Mouse (Mus musculus): ENCODE data around the gene Myl6.

- TF ChIP-seq CTCF (IDR thresholded peaks at IDR 0.05; ENCODE audit: low read depth, low read length): no peak
- TF ChIP-seq GATA1 (IDR thresholded peaks at IDR 0.05; ENCODE audit: borderline replicate concordance, low read length): no peak
- TF ChIP-seq POLR2AphosphoS5 (IDR thresholded peaks at IDR 0.05; ENCODE audit: insufficient replicate concordance, low read depth, low read length): no peak
- TF ChIP-seq TAL1 (conservative IDR thresholded peaks at IDR 0.05; ENCODE audit: low read depth, low read length): no peak
Measured at GRCm38 (mm10) chr10:128511189-128511588, 17.2 kb upstream of the Myl6 start.

Measured in G1E (cell line).